Mouse (Mus musculus): ENCODE data around the gene Bst1.

DNA sequence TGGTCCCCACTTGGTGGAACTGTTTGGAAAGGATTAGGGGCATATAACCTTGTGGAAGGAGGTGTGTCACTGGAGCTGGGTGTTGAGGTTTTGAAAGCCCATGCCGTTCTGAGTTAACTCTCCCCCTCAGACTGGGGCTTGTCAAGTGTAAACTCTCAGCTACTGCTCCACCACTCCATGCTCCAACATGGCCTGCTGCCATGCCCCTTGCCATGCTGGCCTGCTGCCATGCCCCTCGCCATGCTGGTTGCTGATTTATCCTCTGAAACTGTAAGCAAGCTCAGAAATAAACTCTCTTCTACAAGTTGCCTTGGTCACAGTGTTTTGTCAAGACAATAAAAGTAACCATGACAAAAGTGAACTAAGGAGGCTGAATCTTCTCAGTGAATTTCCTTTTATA is 13.3 kb upstream of the Bst1 start:
- TF ChIP-seq POLR2A (IDR thresholded peaks at IDR 0.05; ENCODE audit: control insufficient read depth in 1 of 2, insufficient read depth in 1 of 2, low read depth in 1 of 2, low read length in 2 of 2, poor library complexity in 1 of 2) (no peak), TCF12 (IDR thresholded peaks at IDR 0.05; ENCODE audit: low read depth, low read length) (no peak), ZNF384 (IDR thresholded peaks at IDR 0.05; ENCODE audit: low read depth, low read length) (no peak), EP300 (IDR thresholded peaks at IDR 0.05; ENCODE audit: low read depth in 1 of 2, low read length in 2 of 2) (no peak), RAD21 (IDR thresholded peaks at IDR 0.05; ENCODE audit: low read depth, low read length) (no peak), CTCF (IDR thresholded peaks at IDR 0.05 in 2 of 3, conservative IDR thresholded peaks at IDR 0.05 in 1 of 3; ENCODE audit: control insufficient read depth in 1 of 3, insufficient read depth in 1 of 3, low read depth in 2 of 3, low read length in 3 of 3, poor library complexity in 1 of 3, severe bottlenecking in 1 of 3) (no peak), ZKSCAN1 (IDR thresholded peaks at IDR 0.05; ENCODE audit: low read depth, low read length) (no peak)
